Mouse (Mus musculus) small intestine, adult 2 months (tissue): ENCODE measurements around the gene Cmtm2a. TPM values are rescaled to one million over a fixed set of nuclear protein-coding genes. Genes with fewer than 3 reads are reported as not detected.
"Not testable (repeated sequence)": the region's sequence is repeated elsewhere in the genome, so short reads cannot be mapped to it uniquely, and the experiment has no call there.

ENCODE experiments used
- H3K27ac ChIP-seq: fragments of 200-500 bp; 2 replicates; pipeline ENCODE4 v1.5.1; 2012; ENCODE audit warnings: low read depth, low read length, control low read depth, inconsistent platforms; ENCODE audit not compliant: insufficient read depth
- H3K27me3 ChIP-seq: fragments of 200-500 bp; 2 replicates; pipeline ENCODE4 v1.6.1; 2012; ENCODE audit warnings: mild to moderate bottlenecking, moderate library complexity, low read length, inconsistent platforms; ENCODE audit not compliant: control insufficient read depth, insufficient read depth
- H3K36me3 ChIP-seq: fragments of 200-500 bp; 2 replicates; pipeline ENCODE4 v1.6.1; 2012; ENCODE audit warnings: mild to moderate bottlenecking, low read length, control low read depth, inconsistent platforms; ENCODE audit not compliant: control insufficient read depth, insufficient read depth
- H3K4me1 ChIP-seq: fragments of 200-500 bp; 2 replicates; pipeline ENCODE4 v1.6.1; 2012; ENCODE audit warnings: low read length, inconsistent platforms, mixed read lengths; ENCODE audit not compliant: control insufficient read depth, insufficient read depth, insufficient read length
- H3K4me3 ChIP-seq: fragments of 200-500 bp; 2 replicates; pipeline ENCODE4 v1.5.1; 2012; ENCODE audit warnings: low read depth, mild to moderate bottlenecking, control low read depth, inconsistent platforms, low read length, moderate library complexity
- CTCF ChIP-seq: fragments of 200-500 bp; IDR thresholded peaks from 2 replicates; pipeline ENCODE4 v1.5.1; 2012; ENCODE audit warnings: low read depth, mild to moderate bottlenecking, control low read depth, inconsistent platforms, low read length, moderate library complexity, mixed read lengths; ENCODE audit not compliant: insufficient replicate concordance, insufficient read length; ENCODE audit errors: extremely low read depth
- POLR2A ChIP-seq: fragments of 200-500 bp; IDR thresholded peaks from 2 replicates; pipeline ENCODE4 v1.6.1; 2012; ENCODE audit warnings: low read depth, mild to moderate bottlenecking, control low read depth, inconsistent platforms, low read length, moderate library complexity
- WGBS: fragments of 180-500 bp; shearing (Covaris S2); methylation state at CpG from one replicate; pipeline ENCODE4 v1.1.7; 2018; 5-methylcytosine and 5-hydroxymethylcytosine counted together
- polyA plus RNA-seq: library from polyadenylated mRNA; depleted of rRNA; stranded (reverse); fragments of >200 nt; gene quantifications from 2 replicates; pipeline ENCODE4 v1.2.3, GENCODE M21; 2012

Gene Cmtm2a
- polyA plus RNA-seq, 1 experiment = not detected

DNA sequence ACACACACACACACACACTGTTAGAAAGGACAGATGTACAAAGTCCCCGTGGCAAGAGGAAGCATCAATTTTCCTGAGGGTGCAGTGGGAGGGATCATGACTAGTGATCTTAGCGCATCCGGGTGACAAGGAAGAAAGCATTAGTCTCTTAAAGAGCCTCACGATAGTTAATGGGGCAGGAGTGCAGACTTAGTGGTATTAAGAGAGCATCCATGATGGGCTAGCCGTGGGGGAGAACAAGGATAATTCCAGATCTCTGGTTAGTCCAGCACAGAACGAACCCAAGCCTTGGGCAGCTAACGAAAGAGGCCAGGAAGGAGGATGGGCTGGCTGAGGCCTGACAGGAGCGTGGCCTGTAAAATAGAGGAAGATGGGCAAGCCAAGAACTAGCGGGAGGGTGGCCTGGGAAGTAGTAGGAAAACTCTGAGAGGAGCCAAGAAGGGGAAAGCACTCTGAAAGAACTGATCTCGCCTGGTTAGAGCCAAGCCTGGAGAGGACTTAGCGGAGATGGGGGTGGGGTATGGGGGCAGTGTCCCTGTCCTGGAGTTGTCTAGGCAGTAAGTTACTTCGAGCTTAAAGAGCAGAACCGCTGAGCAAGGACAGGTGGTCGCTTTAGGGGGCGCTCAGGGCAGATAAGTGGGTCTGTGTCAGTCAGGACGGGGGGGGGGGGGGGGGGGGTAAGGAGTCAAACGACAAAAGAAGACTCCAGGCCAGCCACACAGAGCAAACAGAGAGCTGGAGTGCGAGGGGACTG lies 46.4 kb upstream of the Cmtm2a start, which contains the start of gene Cmtm3:
Cmtm3 (plus strand) TSS at position 182 of the 754 bp plus-strand sequence.
- Histone ChIP-seq H3K4me1 (peaks cover 4% of the 10 kb centered on the region; the same call in 1 of the 2 replicates), H3K27ac (peak within 1 kb of the TSS; percentile 63), H3K27me3 (no peaks in the 10 kb centered on the region; the same call in 1 of the 2 replicates), H3K4me3 (peak within 1 kb of the TSS; percentile 69), H3K36me3 (no peaks in the 10 kb centered on the region)
- 21% methylated on average over 18 of the region's 18 CpGs for WGBS
- no peak for TF ChIP-seq POLR2A
- no peak for TF ChIP-seq CTCF

DNA sequence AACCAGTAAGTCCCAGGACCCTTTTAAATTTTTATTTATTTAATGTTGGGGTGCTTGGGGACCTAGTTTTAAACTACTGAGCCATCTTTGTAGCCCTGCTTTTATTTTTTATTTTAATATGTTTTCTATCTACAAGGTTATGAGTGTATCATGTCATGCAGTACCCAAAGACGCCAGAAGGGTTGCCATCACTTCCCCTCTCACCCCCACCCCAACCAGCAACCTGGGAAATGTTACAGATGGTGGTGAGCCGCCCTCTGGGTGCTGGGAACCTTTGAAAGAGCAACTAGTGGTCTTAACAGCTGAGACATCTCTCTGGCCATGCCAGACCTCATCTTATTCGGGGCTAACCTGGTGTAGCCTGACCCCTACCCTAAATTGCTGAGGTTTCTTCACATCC lies 44.9 kb upstream of the Cmtm2a start:
- peak; percentile 10; the same call in 1 of the 2 replicates for TF ChIP-seq CTCF
- no peak for TF ChIP-seq POLR2A
- Histone ChIP-seq H3K4me3 (no peak overlapping the region), H3K4me1 (peaks cover 4% of the 10 kb centered on the region; the same call in 1 of the 2 replicates), H3K27me3 (no peaks in the 10 kb centered on the region; the same call in 1 of the 2 replicates), H3K36me3 (no peaks in the 10 kb centered on the region), H3K27ac (no peak overlapping the region)
- WGBS = 61% methylated on average over 3 of the region's 3 CpGs

DNA sequence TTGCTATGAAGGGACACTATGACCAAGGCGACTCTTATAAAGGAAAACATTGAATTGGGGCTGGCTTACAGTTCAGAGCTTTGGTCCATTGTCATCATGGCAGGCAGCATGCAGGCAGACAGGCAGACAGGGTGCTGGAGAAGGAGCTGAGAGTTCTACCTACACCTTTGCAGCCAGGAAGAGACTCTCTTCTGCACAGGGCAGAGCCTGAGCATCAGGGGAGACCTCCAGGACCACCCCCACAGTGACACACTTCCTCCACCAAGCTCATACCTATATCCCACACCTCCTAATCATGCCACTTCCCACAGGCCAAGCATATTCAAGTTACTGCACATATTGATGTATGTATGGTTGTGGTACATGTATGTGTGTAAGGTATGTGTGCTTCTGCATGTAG lies 43.8 kb upstream of the Cmtm2a start:
- TF ChIP-seq POLR2A (no peak), CTCF (no peak)
- Histone ChIP-seq H3K4me1 (peaks cover 4% of the 10 kb centered on the region; the same call in 1 of the 2 replicates), H3K36me3 (no peaks in the 10 kb centered on the region), H3K27me3 (no peaks in the 10 kb centered on the region; the same call in 1 of the 2 replicates), H3K27ac (no peak overlapping the region), H3K4me3 (no peak overlapping the region)
- 79% methylated on average over 1 of the region's 1 CpGs for WGBS

DNA sequence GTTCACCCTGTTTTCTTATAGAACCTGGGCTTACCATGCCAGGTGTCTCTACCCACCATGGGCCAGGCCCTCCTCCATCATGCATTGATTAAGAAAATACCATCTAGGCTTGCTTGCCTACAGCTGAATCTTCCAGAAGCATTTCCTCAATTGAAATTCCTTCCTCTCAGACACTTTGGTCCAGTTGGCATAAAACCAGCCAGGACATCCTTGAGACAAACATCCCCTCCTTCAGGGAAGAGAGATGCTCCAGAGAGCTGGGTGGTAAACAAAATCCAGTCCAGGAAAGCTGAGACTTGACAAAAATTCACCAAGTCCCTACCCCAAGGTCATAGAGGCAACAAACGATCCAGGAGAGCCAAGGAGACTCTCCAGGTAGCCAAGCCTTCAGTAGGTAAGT lies 41.2 kb upstream of the Cmtm2a start:
- WGBS = 69% methylated on average over 1 of the region's 1 CpGs
- no peak for TF ChIP-seq CTCF
- TF ChIP-seq POLR2A = no peak
- H3K27ac ChIP-seq = no peak overlapping the region
- no peaks in the 10 kb centered on the region for H3K4me1 ChIP-seq
- no peaks in the 10 kb centered on the region for H3K36me3 ChIP-seq
- H3K4me3 ChIP-seq = no peak overlapping the region
- no peaks in the 10 kb centered on the region for H3K27me3 ChIP-seq

DNA sequence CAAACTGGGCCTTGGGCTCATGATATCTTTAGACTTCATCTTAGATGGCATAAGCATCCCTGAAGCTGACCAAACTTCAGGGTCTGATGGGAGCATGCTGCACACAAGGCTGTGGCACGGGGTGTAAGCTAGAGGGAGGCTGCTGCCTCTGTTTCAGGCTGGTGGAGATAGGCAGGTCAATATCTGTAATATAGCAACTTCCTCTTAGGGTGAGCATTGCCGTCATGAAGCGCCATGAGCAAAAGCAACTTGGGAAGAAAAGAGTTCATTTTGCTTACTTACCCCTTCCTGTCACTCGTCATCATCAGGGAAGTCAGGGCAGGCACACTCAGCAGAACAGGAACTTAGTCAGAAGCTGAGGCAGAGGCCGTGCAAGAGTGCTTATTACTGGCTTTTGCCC lies 40.8 kb upstream of the Cmtm2a start:
- no peak for TF ChIP-seq CTCF
- no peak for TF ChIP-seq POLR2A
- Histone ChIP-seq H3K4me3 (no peak overlapping the region), H3K4me1 (no peaks in the 10 kb centered on the region), H3K27ac (no peak overlapping the region), H3K27me3 (no peaks in the 10 kb centered on the region), H3K36me3 (no peaks in the 10 kb centered on the region)
- 53% methylated on average over 5 of the region's 5 CpGs for WGBS

DNA sequence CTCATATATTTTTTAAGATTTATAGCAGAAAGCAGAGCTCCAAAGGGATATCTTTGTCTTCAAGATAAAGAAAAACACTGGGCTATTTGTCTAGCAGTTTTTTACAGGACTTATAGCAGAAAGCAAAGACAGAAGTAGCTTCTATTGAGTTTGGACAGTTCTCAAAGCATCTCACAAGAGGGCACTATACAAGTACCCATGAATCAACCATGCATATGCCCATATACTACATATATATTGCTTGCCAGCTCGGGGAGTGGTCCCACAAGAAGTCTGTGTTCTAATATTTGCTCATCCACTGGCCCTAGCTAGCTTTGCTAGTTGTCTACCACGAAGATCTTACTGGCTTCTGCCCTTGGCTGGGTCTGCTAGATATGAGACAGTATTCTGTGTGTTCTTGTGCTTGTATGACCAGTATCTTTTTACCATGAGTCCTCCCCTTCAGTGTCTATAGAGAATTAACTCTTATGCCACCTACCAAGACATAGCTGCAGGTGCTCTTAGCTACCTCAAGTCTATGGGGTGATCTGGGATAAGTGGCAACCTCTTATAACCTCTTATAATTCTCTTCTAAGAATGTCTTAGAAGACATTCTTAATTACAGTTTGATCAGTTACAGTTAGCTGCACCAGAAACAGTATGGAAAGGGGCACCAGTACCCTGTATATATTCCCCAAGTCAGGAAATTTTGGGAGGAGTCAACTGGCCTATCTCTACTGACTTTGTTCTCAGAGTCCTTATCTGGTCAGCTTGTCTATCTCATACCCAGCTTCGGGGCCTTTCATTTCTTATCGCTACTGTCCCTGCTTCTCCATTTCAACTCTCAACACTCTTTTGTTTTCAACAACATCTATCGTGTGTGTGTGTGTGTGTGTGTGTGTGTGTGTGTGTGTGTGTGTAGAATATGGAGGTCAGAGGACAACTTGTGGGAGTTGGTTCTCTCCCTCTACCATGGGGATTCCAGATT lies 40.0 kb upstream of the Cmtm2a start:
- 56% methylated on average over 5 of the region's 5 CpGs for WGBS
- Histone ChIP-seq H3K4me1 (no peaks in the 10 kb centered on the region), H3K4me3 (no peak overlapping the region), H3K36me3 (no peaks in the 10 kb centered on the region), H3K27ac (no peak overlapping the region), H3K27me3 (no peaks in the 10 kb centered on the region)
- no peak for TF ChIP-seq CTCF

DNA sequence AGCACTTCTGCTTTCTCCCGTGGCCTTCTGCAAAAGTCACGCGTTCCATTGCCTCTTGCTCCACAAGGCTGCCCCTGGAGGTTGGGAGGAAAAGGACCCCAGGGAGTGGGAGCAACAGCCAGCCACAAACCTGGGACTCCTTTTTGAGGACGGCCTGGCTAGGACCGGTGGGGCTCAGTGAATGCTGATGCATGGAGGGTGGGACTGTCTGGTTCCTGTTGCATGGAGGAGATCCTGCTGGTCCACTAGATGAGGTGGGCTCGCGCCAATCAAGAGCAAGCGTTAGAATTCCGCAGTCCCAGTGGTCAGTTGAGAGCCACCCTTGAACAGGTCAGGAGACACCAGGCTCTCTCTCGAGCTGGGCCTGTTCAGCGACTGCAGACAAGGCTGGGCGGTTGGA lies 28.9 kb upstream of the Cmtm2a start, which contains the start of gene Cmtm2b:
Cmtm2b (plus strand) TSS at position 301 of the 400 bp plus-strand sequence.
- H3K4me1 ChIP-seq, H3K27me3 ChIP-seq, H3K27ac ChIP-seq, H3K4me3 ChIP-seq, H3K36me3 ChIP-seq: not testable (repeated sequence)
- 82% methylated on average over 12 of the region's 12 CpGs for WGBS

DNA sequence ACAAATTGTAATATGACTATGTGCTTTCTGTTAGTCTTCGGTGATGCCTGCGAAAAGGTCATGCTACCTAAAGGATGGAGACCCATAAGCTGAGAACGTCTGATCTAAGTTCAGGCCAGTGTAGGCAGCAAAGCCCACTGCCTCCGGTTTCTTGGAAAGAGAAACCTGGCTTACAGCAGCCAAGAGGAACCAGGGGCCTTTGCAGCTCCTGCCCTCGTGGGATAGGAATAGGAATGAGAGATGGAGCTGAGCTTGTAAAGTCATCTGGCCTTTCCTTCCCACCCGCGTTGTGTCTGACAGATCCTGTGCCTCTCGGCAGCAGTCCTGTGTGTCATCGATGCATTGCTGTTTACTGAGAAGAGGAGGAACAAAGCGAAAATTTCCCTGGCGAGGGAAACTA lies 28.3 kb upstream of the Cmtm2a start, which contains the start of gene Gm11020:
Gm11020 (plus strand) TSS at position 301 of the 400 bp plus-strand sequence.
- H3K27me3 ChIP-seq, H3K27ac ChIP-seq, H3K36me3 ChIP-seq, H3K4me1 ChIP-seq, H3K4me3 ChIP-seq: not testable (repeated sequence)
- WGBS = 82% methylated on average over 11 of the region's 11 CpGs
